Mouse (Mus musculus) small intestine, adult 2 months (tissue): ENCODE measurements at regions not wholly inside any gene's neighbourhood (a gene's known extent, or its start where the extent isn't known, plus 50 kb on each side); places are given as distances from the start of the nearest gene placed in this dataset.

ENCODE experiments used
- H3K27ac ChIP-seq: fragments of 200-500 bp; 2 replicates; pipeline ENCODE4 v1.5.1; 2012; ENCODE audit warnings: low read depth, low read length, control low read depth, inconsistent platforms; ENCODE audit not compliant: insufficient read depth
- H3K27me3 ChIP-seq: fragments of 200-500 bp; 2 replicates; pipeline ENCODE4 v1.6.1; 2012; ENCODE audit warnings: mild to moderate bottlenecking, moderate library complexity, low read length, inconsistent platforms; ENCODE audit not compliant: control insufficient read depth, insufficient read depth
- H3K36me3 ChIP-seq: fragments of 200-500 bp; 2 replicates; pipeline ENCODE4 v1.6.1; 2012; ENCODE audit warnings: mild to moderate bottlenecking, low read length, control low read depth, inconsistent platforms; ENCODE audit not compliant: control insufficient read depth, insufficient read depth
- H3K4me1 ChIP-seq: fragments of 200-500 bp; 2 replicates; pipeline ENCODE4 v1.6.1; 2012; ENCODE audit warnings: low read length, inconsistent platforms, mixed read lengths; ENCODE audit not compliant: control insufficient read depth, insufficient read depth, insufficient read length
- H3K4me3 ChIP-seq: fragments of 200-500 bp; 2 replicates; pipeline ENCODE4 v1.5.1; 2012; ENCODE audit warnings: low read depth, mild to moderate bottlenecking, control low read depth, inconsistent platforms, low read length, moderate library complexity
- CTCF ChIP-seq: fragments of 200-500 bp; IDR thresholded peaks from 2 replicates; pipeline ENCODE4 v1.5.1; 2012; ENCODE audit warnings: low read depth, mild to moderate bottlenecking, control low read depth, inconsistent platforms, low read length, moderate library complexity, mixed read lengths; ENCODE audit not compliant: insufficient replicate concordance, insufficient read length; ENCODE audit errors: extremely low read depth
- POLR2A ChIP-seq: fragments of 200-500 bp; IDR thresholded peaks from 2 replicates; pipeline ENCODE4 v1.6.1; 2012; ENCODE audit warnings: low read depth, mild to moderate bottlenecking, control low read depth, inconsistent platforms, low read length, moderate library complexity
- WGBS: fragments of 180-500 bp; shearing (Covaris S2); methylation state at CpG from one replicate; pipeline ENCODE4 v1.1.7; 2018; 5-methylcytosine and 5-hydroxymethylcytosine counted together

DNA sequence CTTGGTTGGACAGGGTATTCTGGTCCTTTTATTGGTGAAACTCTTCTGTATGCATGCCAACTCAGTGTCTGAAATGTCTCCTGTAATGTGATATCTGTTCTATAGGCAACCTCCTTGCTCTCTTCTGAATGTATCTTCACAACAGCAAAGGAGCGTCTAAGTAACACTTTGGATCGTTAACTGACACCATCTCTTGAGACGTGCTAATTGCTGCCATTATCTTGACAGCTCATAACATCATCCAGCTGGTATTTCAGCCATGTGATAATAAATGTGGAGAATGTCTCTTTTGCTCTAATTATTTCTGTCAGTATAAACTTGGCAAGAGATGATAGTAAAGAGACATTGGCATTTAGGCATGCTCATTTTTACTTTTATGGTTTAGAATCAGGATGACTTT is 68.8 kb upstream of the Col8a1 start:
- Histone ChIP-seq H3K27me3 (no peaks in the 10 kb centered on the region), H3K4me1 (no peaks in the 10 kb centered on the region), H3K36me3 (no peaks in the 10 kb centered on the region), H3K4me3 (no peak overlapping the region), H3K27ac (no peak overlapping the region)
- WGBS = 60% methylated on average over 3 of the region's 3 CpGs
- TF ChIP-seq POLR2A (no peak), CTCF (no peak)

DNA sequence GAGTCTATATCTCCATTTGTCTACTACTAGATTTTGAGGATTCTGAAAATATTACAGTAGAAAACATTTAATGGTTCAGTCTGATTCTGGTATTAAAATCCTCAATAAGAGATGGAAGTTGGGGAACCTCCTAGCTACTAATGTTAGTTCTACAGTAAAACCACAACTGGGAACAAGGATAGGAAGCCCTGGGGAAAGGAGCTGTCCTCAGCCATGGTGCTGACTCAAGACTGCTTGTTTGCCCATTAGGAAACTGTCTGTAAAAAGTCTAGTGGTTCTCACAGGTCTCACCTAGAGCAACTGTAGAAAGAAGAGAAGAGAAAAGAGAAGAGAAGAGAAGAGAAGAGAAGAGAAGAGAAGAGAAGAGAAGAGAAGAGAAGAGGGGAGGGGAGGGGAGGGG is 90.9 kb upstream of the Col8a1 start:
- Histone ChIP-seq H3K4me1 (no peaks in the 10 kb centered on the region), H3K4me3 (no peak overlapping the region), H3K27me3 (no peaks in the 10 kb centered on the region), H3K27ac (no peak overlapping the region), H3K36me3 (no peaks in the 10 kb centered on the region)
- TF ChIP-seq CTCF (no peak), POLR2A (no peak)

DNA sequence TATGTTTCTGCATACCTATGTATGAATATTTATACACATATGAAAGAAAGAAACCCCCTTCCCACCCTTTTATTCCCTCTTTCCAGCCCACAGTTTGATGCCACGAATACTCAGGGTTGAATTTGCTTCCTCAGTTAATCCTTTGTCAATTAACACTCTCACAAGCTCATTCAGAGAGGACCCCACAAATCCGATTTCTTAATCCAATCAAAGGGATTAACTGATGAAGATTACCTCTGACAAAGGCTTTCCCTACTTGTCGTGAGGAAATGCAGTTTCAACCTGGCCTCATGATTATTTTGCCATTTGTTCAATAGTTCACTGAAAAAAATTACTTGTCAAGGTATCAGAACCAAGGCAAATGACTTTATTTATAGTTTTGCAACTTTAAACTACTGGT is 91.8 kb upstream of the Col8a1 start:
- Histone ChIP-seq H3K36me3 (no peaks in the 10 kb centered on the region), H3K27ac (no peak overlapping the region), H3K27me3 (no peaks in the 10 kb centered on the region), H3K4me3 (no peak overlapping the region), H3K4me1 (no peaks in the 10 kb centered on the region)
- 30% methylated on average over 3 of the region's 3 CpGs for whole genome bisulfite sequencing
- TF ChIP-seq POLR2A (no peak), CTCF (no peak)

DNA sequence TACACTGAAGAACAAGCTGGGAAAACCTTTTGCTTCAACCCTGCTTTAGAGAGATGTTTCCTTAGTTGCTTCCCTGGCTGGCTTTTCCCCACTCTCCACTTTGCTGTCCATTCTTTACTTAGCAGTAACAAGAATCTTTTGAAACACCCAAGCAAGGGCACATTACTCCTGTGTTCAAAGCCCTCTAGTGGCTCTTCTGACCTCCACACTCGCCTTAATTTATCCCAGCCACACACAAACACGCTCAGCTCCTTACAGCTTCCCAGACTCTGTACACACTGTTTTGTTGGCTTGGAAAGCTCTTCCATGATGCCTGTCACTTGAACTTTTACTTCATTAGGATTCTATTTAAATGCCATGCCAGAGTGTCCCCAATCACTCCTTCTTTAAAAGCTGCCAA is 97.3 kb upstream of the Col8a1 start:
- Histone ChIP-seq H3K4me3 (no peak overlapping the region), H3K27ac (no peak overlapping the region), H3K4me1 (no peaks in the 10 kb centered on the region), H3K36me3 (no peaks in the 10 kb centered on the region), H3K27me3 (no peaks in the 10 kb centered on the region)
- TF ChIP-seq CTCF (no peak), POLR2A (no peak)
- 37% methylated on average over 2 of the region's 2 CpGs for WGBS

DNA sequence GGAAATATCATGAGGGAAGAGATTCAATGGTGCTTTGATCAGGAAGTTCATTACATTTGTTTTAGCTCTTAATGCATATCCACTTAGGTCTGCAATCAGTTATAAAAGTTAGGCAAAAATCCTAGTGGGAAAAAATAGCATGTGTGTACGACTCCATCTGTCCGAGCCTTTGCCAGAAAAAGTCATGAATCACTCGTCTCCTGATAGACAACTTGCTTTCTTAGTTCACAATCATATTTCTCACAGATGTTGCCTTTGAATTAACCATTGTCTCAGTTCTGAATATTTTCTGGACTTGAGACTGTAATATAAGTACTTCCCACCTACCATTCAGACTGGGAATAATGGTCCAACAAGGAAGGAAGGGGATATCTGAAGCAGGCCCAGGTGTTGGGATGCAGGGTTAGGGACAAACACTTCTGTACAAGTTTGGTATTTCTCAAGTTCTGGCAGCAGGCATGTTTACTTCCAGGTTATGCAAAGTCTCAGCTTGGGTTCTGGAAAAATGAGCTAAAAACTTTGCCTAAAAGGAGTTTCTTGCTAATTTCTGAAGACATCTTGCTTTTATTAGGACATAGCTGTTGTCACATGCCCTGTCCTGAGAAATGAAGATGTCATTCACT is 98.4 kb upstream of the Col8a1 start:
- H3K27me3 ChIP-seq = no peaks in the 10 kb centered on the region
- 73% methylated on average over 3 of the region's 3 CpGs for WGBS
- no peak overlapping the region for H3K27ac ChIP-seq
- TF ChIP-seq POLR2A = no peak
- no peak for TF ChIP-seq CTCF
- H3K36me3 ChIP-seq = no peaks in the 10 kb centered on the region
- H3K4me1 ChIP-seq = no peaks in the 10 kb centered on the region
- no peak overlapping the region for H3K4me3 ChIP-seq

DNA sequence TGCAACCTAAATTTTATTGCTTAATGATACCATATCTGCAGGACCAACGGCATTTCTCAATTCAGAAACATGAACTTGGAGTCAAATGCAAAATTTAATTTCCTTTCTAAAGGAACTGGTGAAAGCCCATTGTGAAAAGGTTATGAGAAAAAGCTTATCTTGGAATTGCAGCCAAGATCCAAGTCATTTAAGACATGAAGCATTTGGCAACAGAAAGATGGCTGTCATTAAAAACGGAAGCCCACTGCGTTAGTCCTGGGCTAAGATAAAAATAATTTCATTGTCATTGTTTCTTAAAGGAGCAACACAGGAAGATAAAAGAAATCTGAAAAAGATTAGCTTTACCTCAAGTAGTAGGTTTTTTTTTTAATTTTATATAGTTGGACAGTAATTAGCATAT is 99.2 kb upstream of the Col8a1 start:
- Histone ChIP-seq H3K27me3 (no peaks in the 10 kb centered on the region), H3K27ac (no peak overlapping the region), H3K36me3 (no peaks in the 10 kb centered on the region), H3K4me1 (no peaks in the 10 kb centered on the region), H3K4me3 (no peak overlapping the region)
- 49% methylated on average over 3 of the region's 3 CpGs for WGBS
- TF ChIP-seq POLR2A (no peak), CTCF (no peak)

DNA sequence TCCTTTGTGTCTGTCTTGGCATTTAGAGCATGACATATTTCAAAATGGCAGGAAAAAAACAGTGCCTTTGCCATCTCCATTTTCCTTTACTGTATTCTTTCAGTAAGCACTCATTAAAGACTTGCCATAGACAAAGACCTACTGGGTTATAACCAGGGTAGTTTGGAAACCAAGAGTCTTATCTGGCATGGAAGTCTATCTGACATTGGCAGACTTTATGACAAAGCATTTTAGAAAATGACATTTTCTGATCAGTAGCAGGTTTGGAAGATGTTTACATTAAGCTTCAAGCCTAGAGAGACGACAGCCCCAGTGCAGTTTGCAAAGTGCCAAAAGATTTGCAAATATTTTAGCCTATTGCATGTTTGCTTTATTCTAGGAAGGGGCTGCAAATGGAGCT is 102.5 kb upstream of the Col8a1 start:
- 16% methylated on average over 1 of the region's 1 CpGs for WGBS

More for the DNA sequence above, 102.5 kb upstream of the Col8a1 start:
- Histone ChIP-seq H3K27me3 (no peaks in the 10 kb centered on the region), H3K4me3 (no peak overlapping the region), H3K4me1 (no peaks in the 10 kb centered on the region), H3K36me3 (no peaks in the 10 kb centered on the region), H3K27ac (no peak overlapping the region)
- TF ChIP-seq CTCF = no peak
- TF ChIP-seq POLR2A = no peak
